In genomic region chr17:86535827-86536656, GRCm38 (mm10) we compare ENCODE assay signal across 7 mouse cellular contexts. TPM values are rescaled to one million over a fixed set of nuclear protein-coding genes. Genes with fewer than 3 reads are reported as not detected.
DNase-seq lines count a peak whose midpoint lies in the region; ATAC-seq and TF ChIP-seq lines count a peak whose summit lies in the region.

No protein-coding gene starts in this region.

- peak; percentile 49 to 78 for DNase-seq in cerebellum, postnatal 4 days (ENCODE audit: low spot score in 2 of 2)
- DNase-seq in gastrocnemius, adult 2 months: peak; percentile 72
- DNase-seq in hindlimb bud, embryonic 11.5 days (ENCODE audit: extremely low spot score, low read depth, low spot score): peak; percentile 77
- DNase-seq in left cerebral cortex, adult 2 months (ENCODE audit: extremely low spot score in 1 of 2, low spot score in 2 of 2): peak; percentile 71 to 79
- DNase-seq in right cerebral cortex, postnatal 10 days (ENCODE audit: low spot score in 2 of 2): peak; percentile 90

- H3K27ac ChIP-seq in gastrocnemius, adult 2 months: peak overlapping the region; percentile 85
- H3K27ac ChIP-seq in left cerebral cortex, adult 2 months: peak overlapping the region; percentile 80

- intact Hi-C loops in gastrocnemius, adult 2 months (cut with DNase I): loop anchor here (2.0 to 5.0 kb wide), 5 partner anchors 56 to 371 kb away; partner anchors contain the start of gene Epas1
- intact Hi-C loops in left cerebral cortex, adult 2 months (cut with DNase I): loop anchor here (1.0 to 2.0 kb wide), 2 partner anchors 276 to 369 kb away; no protein-coding TSS in a partner anchor

- peak overlapping the region; percentile 67 for H3K4me3 ChIP-seq in gastrocnemius, adult 2 months
- peak overlapping the region; percentile 42 for H3K4me3 ChIP-seq in left cerebral cortex, adult 2 months

- TF ChIP-seq CTCF in gastrocnemius, adult 2 months (IDR thresholded peaks at IDR 0.05): peak; percentile 96
- TF ChIP-seq CTCF in left cerebral cortex, adult 2 months (IDR thresholded peaks at IDR 0.05): peak; percentile 95

- peak; percentile 78 for ATAC-seq in activated CD4-positive, CD25-positive, alpha-beta regulatory T cell, adult 4 months
- peak; percentile 89 for ATAC-seq in megakaryocyte, adult 5-6 weeks (ENCODE audit: poor library complexity, severe bottlenecking)

RNA-seq across cellular contexts. Expression of gene Gm10309, which starts 31.0 kb away (rescaled TPM):
- under 1 TPM; 0.60 to 0.93 TPM for polyA plus RNA-seq in activated CD4-positive, CD25-positive, alpha-beta regulatory T cell, adult 4 months (2017; shearing (Covaris generic))
- under 1 TPM; 0.13 to 0.22 TPM for total RNA-seq in gastrocnemius, adult 2 months (2021)
- not detected for total RNA-seq in left cerebral cortex, adult 2 months (2021)
- total RNA-seq in megakaryocyte, adult 5-6 weeks (2015): not detected in 2 replicates
- not detected in 2 replicates for total RNA-seq in megakaryocyte, adult 5-6 weeks (2017)

Comparison
In these comparisons a context has a peak if more than half of its experiments do, and no peak if none do; other contexts are left out.
1. Peak in every context shown above with its lines: DNase-seq, ATAC-seq, H3K4me3 ChIP-seq and H3K27ac ChIP-seq.